Mouse (Mus musculus) forebrain, embryonic 14.5 days (tissue): ENCODE measurements around the gene Cd24a. TPM values are rescaled to one million over a fixed set of nuclear protein-coding genes. Genes with fewer than 3 reads are reported as not detected.
A peak's percentile ranks its signal among the peaks of the same experiment; 100 is the strongest.

Source experiments
- ATAC-seq: fragments of 200-750 bp; cut with Nextera tagmentation; 2 replicates; pipeline ENCODE4 v1.8.0; 2017; ENCODE audit warnings: mild to moderate bottlenecking, moderate library complexity
- DNase-seq: peaks from one replicate; pipeline ENCODE4 v3.0.0-alpha.2; 2015; ENCODE audit warnings: low spot score
- H3K27ac ChIP-seq: fragments of 300-500 bp; sonication (generic); 2 replicates; pipeline ENCODE4 v1.5.1; 2014; ENCODE audit warnings: low read depth, mild to moderate bottlenecking, control low read depth, low read length, moderate library complexity
- H3K27me3 ChIP-seq: fragments of 300-500 bp; sonication (generic); replicated peaks from 2 replicates; pipeline ENCODE4 v1.6.1; 2014; ENCODE audit warnings: low read length, control low read depth, mixed read lengths; ENCODE audit not compliant: control insufficient read depth, insufficient read depth
- H3K36me3 ChIP-seq: fragments of 300-500 bp; sonication (generic); 2 replicates; pipeline ENCODE4 v1.6.1; 2014; ENCODE audit warnings: low read length, control low read depth; ENCODE audit not compliant: control insufficient read depth, insufficient read depth
- H3K4me1 ChIP-seq: fragments of 300-500 bp; sonication (generic); 2 replicates; pipeline ENCODE4 v1.6.1; 2014; ENCODE audit warnings: antibody characterized with exemption, low read length, control low read depth; ENCODE audit not compliant: control insufficient read depth, insufficient read depth
- H3K4me2 ChIP-seq: fragments of 300-500 bp; sonication (generic); 2 replicates; pipeline ENCODE4 v1.6.1; 2014; ENCODE audit warnings: mild to moderate bottlenecking, control low read depth, low read length
- H3K4me3 ChIP-seq: fragments of 300-500 bp; sonication (generic); 2 replicates; pipeline ENCODE4 v1.5.1; 2014; ENCODE audit warnings: low read depth, low read length, control low read depth
- H3K9ac ChIP-seq: fragments of 300-500 bp; sonication (generic); 2 replicates; pipeline ENCODE4 v1.6.1; 2014; ENCODE audit warnings: mild to moderate bottlenecking, low read length, control low read depth, moderate library complexity
- H3K9me3 ChIP-seq: fragments of 300-500 bp; sonication (generic); replicated peaks from 2 replicates; pipeline ENCODE4 v1.6.1; 2016; ENCODE audit warnings: low read length, control low read depth, mixed read lengths; ENCODE audit not compliant: control insufficient read depth
- WGBS: fragments of 180-500 bp; shearing (Covaris S2); extraction: QIAGEN DNeasy Blood & Tissue Kit; methylation state at CpG from one replicate; pipeline ENCODE4 v1.1.7; 2014; 5-methylcytosine and 5-hydroxymethylcytosine counted together
- polyA plus RNA-seq: library from polyadenylated mRNA; unstranded; fragments of >200 nt; fragmentation: Nextera tagmentation; extraction: Ambion mirVana; gene quantifications from 2 replicates; pipeline ENCODE4 v1.2.1, GENCODE M21; 2014

Cd24a gene
- polyA plus RNA-seq, 1 experiment from 2014 or later = 1,214 TPM

- no peak for DNase-seq
- H3K4me1 ChIP-seq = no peaks in the 10 kb centered on the region
- no peaks in the 10 kb centered on the region for H3K36me3 ChIP-seq
- no peak overlapping the region for H3K27ac ChIP-seq
- H3K9ac ChIP-seq = no peak overlapping the region
- no peak for ATAC-seq
- no peak overlapping the region for H3K4me2 ChIP-seq
- no peaks in the 10 kb centered on the region for H3K9me3 ChIP-seq
- no peaks in the 10 kb centered on the region for H3K27me3 ChIP-seq
- no peak overlapping the region for H3K4me3 ChIP-seq
- WGBS = 87% methylated on average over 5 of the region's 5 CpGs
Measured at GRCm38 (mm10) chr10:43609507-43609906, 31.4 kb downstream of the Cd24a start.

- Histone ChIP-seq H3K4me1 (no peaks in the 10 kb centered on the region), H3K27ac (no peak overlapping the region), H3K9ac (no peak overlapping the region), H3K36me3 (no peaks in the 10 kb centered on the region), H3K9me3 (no peaks in the 10 kb centered on the region), H3K27me3 (no peaks in the 10 kb centered on the region), H3K4me3 (no peak overlapping the region), H3K4me2 (no peak overlapping the region)
- 88% methylated on average over 2 of the region's 2 CpGs for WGBS
- DNase-seq (no peak), ATAC-seq (no peak)
Measured at GRCm38 (mm10) chr10:43609958-43610357, 31.9 kb downstream of the Cd24a start.

GRCm38 (mm10) chr10:43611081-43611480 is 33.0 kb downstream of the Cd24a start:
- Histone ChIP-seq H3K4me2 (no peak overlapping the region), H3K36me3 (no peaks in the 10 kb centered on the region), H3K9ac (no peak overlapping the region), H3K4me1 (no peaks in the 10 kb centered on the region), H3K27ac (no peak overlapping the region), H3K27me3 (no peaks in the 10 kb centered on the region), H3K9me3 (no peaks in the 10 kb centered on the region), H3K4me3 (no peak overlapping the region)
- no peak for ATAC-seq
- DNase-seq = no peak

DNA sequence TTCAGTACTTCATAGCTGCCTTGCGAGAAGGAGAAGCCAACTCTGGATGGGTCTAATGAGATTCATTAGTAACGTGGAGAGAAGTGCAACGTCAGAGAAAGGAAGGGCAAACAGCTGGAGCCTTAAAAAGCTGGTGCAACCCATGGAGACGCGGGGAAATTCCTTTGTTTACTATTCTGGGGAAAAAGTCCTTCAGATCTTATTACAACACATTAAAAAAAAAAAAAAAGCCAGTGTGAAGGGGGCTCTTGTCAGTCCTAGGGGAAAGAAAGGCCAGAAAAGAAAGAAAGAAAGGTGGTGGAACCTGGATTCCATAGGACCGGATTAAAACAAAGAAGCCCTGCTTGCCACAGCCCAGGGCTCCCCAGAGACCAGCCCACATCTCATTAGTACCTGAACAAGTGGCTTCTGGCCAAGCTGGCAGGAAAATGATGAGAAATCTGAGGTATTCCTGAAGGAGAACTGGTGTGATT is 41.0 kb downstream of the Cd24a start:
- Histone ChIP-seq H3K9me3 (no peaks in the 10 kb centered on the region), H3K36me3 (no peaks in the 10 kb centered on the region), H3K27ac (peak overlapping the region; percentile 28), H3K9ac (peak overlapping the region; percentile 40; the same call in 1 of the 2 replicates), H3K27me3 (no peaks in the 10 kb centered on the region), H3K4me3 (no peak overlapping the region), H3K4me1 (peaks cover 7% of the 10 kb centered on the region; the same call in 1 of the 2 replicates), H3K4me2 (peak overlapping the region; percentile 31; the same call in 1 of the 2 replicates)
- ATAC-seq (peak; percentile 71; the same call in 1 of the 2 replicates), DNase-seq (peak; percentile 67)
- WGBS = 0% methylated on average over 6 of the region's 6 CpGs

GRCm38 (mm10) chr10:43619939-43620338 is 41.9 kb downstream of the Cd24a start:
- H3K4me1 ChIP-seq = peaks cover 7% of the 10 kb centered on the region; the same call in 1 of the 2 replicates

DNA sequence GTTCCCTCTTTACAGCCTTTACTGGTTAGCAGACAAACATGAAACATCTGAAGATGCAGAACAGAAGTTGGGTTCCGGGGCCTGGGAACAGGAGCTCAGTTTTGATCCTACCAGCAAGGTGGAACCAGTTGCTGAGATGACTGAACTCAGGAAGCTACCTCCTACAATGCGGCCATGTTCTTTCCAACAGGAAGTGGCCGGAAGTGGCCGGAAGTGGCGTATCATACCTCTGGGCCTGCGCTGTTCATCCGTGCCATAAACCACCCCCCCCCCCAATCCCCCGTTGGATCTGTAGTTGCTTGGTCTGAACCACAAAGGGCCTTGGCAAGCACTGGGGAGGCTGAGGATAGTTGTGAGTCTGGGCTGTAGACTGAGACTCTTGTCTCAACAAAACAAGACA is 45.4 kb downstream of the Cd24a start:
- no peaks in the 10 kb centered on the region for H3K9me3 ChIP-seq
- H3K27ac ChIP-seq = no peak overlapping the region
- H3K36me3 ChIP-seq = no peaks in the 10 kb centered on the region
- H3K9ac ChIP-seq = no peak overlapping the region
- no peaks in the 10 kb centered on the region for H3K27me3 ChIP-seq
- ATAC-seq (no peak), DNase-seq (no peak)
- H3K4me3 ChIP-seq = no peak overlapping the region
- peaks cover 7% of the 10 kb centered on the region; the same call in 1 of the 2 replicates for H3K4me1 ChIP-seq
- H3K4me2 ChIP-seq = no peak overlapping the region
- 98% methylated on average over 8 of the region's 8 CpGs for WGBS

More at GRCm38 (mm10) chr10:43619939-43620338, 41.9 kb downstream of the Cd24a start:
- no peak overlapping the region; the same call in 1 of the 2 replicates for H3K27ac ChIP-seq
- 63% methylated on average over 2 of the region's 2 CpGs for WGBS
- H3K27me3 ChIP-seq = no peaks in the 10 kb centered on the region
- H3K4me2 ChIP-seq = no peak overlapping the region
- no peak overlapping the region for H3K4me3 ChIP-seq
- ATAC-seq (no peak), DNase-seq (no peak)
- H3K36me3 ChIP-seq = no peaks in the 10 kb centered on the region
- no peak overlapping the region for H3K9ac ChIP-seq
- no peaks in the 10 kb centered on the region for H3K9me3 ChIP-seq

GRCm38 (mm10) chr10:43624362-43624761 is 46.3 kb downstream of the Cd24a start:
- no peak overlapping the region for H3K9ac ChIP-seq
- H3K9me3 ChIP-seq = no peaks in the 10 kb centered on the region
- no peak overlapping the region for H3K4me2 ChIP-seq
- no peak for ATAC-seq
- H3K4me3 ChIP-seq = no peak overlapping the region
- no peaks in the 10 kb centered on the region for H3K27me3 ChIP-seq
- no peak overlapping the region for H3K27ac ChIP-seq
- no peaks in the 10 kb centered on the region for H3K36me3 ChIP-seq
- WGBS = 87% methylated on average over 5 of the region's 5 CpGs
- H3K4me1 ChIP-seq = no peaks in the 10 kb centered on the region; the same call in 1 of the 2 replicates
- DNase-seq = no peak

- no peak overlapping the region for H3K4me2 ChIP-seq
- no peak overlapping the region for H3K4me3 ChIP-seq
- no peak; the same call in 1 of the 2 replicates for ATAC-seq
- DNase-seq = peak; percentile 51
- H3K27me3 ChIP-seq = no peaks in the 10 kb centered on the region
- H3K9ac ChIP-seq = no peak overlapping the region
- H3K4me1 ChIP-seq = no peaks in the 10 kb centered on the region; the same call in 1 of the 2 replicates
- H3K27ac ChIP-seq = no peak overlapping the region
- 52% methylated on average over 2 of the region's 2 CpGs for WGBS
- no peaks in the 10 kb centered on the region for H3K9me3 ChIP-seq
- H3K36me3 ChIP-seq = no peaks in the 10 kb centered on the region
Measured at GRCm38 (mm10) chr10:43624791-43625398, 46.8 kb downstream of the Cd24a start.

DNA sequence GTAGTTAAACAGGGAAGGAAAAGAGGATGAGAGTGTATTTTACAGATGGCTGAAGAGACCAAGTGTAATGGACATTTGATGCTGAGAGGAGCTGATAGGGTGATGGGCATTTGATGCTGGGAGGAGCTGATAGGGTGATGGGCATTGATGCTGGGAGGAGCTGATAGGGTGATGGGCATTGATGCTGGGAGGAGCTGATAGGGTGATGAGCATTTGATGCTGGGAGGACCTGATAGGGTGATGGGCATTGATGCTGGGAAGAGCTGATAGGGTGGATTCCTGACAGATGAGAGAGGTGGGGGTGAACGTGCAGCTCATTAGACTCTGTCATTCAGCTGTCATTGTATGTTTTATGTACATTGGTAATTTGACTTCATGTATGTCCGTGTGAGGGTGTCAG is 47.5 kb downstream of the Cd24a start:
- Histone ChIP-seq H3K9ac (no peak overlapping the region), H3K9me3 (no peaks in the 10 kb centered on the region), H3K27me3 (no peaks in the 10 kb centered on the region), H3K27ac (no peak overlapping the region), H3K4me2 (no peak overlapping the region), H3K4me1 (no peaks in the 10 kb centered on the region), H3K36me3 (no peaks in the 10 kb centered on the region), H3K4me3 (no peak overlapping the region)
- DNase-seq (no peak), ATAC-seq (no peak)
- WGBS = 76% methylated on average over 2 of the region's 2 CpGs
